Mouse (Mus musculus) cerebellum, adult 2 months (tissue): ENCODE data around the gene Ybx3.

Experiments
- CTCF ChIP-seq: fragments of 200-500 bp; IDR thresholded peaks from 2 replicates; pipeline ENCODE4 v1.5.1; 2011; ENCODE audit warnings: low read depth, mild to moderate bottlenecking, control low read depth, low read length, moderate library complexity, borderline replicate concordance; ENCODE audit not compliant: insufficient read depth
- POLR2A ChIP-seq: fragments of 200-500 bp; IDR thresholded peaks from 2 replicates; pipeline ENCODE4 v1.6.1; 2011; ENCODE audit warnings: low read length, control low read depth, borderline replicate concordance; ENCODE audit not compliant: insufficient read depth

DNA sequence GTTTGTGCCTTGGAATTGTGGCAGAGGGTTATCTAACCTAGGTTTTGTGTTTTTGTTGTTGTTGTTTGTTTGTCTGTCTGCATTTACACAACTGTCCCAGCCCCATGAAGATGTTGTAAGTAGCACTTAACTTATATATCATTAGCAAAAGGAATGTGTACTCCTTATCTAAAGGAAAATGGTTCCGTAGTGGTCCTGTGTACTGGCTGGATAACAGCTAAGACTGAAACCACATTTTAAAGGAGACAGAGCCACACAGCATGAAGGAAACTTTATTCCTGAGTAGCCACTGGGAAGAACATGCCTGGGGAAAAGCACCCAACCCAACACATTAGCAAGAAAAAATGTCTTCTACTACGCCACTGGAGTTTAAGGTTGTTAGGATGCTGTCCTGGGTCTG lies 28.7 kb downstream of the Ybx3 start:
- TF ChIP-seq POLR2A (no peak), CTCF (no peak)
